Mouse (Mus musculus) left cerebral cortex, adult 9 months (tissue): ENCODE results near the gene Arhgap11a.
A peak's percentile ranks its signal among the peaks of the same experiment; 100 is the strongest.

Experiments
- DNase-seq, 2 experiments: peaks; one replicate each; pipeline ENCODE4 v3.0.0; 2022; ENCODE audit warnings: low spot score in 2 of 2

Gene Arhgap11a

DNA sequence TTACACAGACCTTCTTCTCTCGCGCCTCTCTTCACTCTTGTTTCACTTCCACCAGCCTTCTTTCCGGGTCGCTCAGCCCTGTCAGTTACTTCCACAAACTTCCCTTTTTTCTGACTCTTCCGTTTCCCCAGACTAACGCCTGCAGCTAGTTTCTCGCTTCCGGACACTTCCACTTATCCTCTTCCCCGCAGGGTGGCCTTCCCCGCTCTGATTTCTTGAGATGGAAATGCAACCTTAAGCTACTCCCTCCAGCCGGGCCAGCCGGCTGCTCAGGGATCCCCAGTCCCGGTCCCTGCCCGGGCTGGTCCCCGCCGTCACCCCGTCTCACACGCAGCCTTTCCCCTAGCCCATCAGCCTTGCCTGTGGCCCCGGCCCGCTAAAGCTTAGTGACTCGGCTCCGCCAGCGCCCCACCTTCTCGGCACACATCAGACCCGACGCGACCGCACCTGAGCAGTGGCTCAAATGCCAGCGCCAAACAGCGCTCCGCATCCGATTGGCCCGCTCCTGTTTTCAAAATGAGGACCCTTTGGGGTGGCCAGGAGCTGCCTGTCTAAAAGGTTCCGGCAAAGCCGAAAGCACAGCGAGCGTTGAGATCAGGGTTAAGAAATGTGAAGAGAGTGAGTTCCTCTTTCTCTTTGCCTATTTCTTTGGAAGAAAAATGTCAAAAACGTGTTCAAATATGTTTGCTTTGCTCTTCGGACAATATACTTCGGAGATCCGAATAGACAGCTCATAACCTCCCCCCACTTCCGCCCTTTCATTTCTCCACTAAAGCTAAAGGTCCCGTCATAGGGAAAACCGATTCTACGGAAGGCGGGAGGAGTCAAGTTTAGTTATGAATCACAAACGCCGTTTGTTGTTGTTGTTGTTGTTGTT, at the start of gene Arhgap11a:
TSS of gene Arhgap11a (minus strand) at position 417 of the 877 bp plus-strand sequence.
- peak; percentile 87 to 93 for DNase-seq

DNA sequence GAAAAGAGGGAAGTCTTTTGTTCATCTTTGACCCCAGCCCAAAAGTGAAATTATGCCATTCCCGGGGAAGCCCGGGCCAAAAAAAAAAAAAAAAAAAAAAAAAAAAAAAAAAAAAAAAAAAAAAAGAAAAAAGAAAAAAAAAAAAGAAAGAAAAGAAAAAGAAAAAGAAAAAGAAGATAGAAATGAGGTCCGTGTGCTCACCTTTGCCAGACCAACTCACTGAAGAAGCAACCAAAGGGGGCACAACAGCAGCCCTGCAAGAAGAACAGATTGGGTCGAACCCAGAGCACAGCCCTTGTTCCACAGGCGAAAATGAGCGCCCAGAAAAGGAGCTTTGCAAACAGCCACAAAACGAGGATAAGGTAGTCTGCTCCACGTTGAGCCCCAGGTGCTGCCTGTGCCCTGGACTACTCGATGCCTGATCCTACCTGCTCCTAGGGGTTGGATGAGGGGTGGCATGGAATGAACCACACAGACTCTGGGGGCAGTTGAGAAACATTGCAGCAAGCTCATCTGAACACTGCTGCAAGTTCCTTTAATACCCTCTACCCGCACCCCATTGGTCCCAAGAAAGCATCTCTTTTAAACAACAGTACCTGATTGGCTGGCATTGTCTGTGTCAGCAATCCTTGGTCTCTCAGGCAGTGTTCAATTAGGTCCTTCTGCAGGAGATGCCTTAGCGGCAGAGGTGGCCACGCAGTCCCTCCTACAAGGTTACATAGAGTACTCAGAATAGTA, 45.1 kb upstream of the Arhgap11a start:
- DNase-seq: no peak

DNA sequence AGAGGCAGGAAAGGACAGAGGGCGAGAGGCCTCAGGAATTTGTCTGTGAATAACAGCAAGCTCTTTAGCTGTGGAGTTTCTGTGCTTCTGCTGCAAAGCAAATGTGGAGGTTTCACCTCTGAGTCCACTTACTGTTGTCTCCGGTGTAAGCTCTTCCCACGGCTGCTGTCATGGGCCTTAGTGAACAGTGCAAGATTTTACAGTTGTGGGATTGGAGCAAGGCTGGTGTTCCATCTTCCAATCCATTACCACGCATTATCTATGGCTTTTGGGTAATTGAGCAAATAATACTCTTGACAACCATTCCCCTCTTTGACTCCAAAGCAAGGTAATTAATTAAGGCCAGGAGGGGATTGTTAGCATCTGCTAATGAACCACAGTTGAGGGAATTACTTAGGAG, 38.7 kb upstream of the Arhgap11a start:
- DNase-seq: no peak

DNA sequence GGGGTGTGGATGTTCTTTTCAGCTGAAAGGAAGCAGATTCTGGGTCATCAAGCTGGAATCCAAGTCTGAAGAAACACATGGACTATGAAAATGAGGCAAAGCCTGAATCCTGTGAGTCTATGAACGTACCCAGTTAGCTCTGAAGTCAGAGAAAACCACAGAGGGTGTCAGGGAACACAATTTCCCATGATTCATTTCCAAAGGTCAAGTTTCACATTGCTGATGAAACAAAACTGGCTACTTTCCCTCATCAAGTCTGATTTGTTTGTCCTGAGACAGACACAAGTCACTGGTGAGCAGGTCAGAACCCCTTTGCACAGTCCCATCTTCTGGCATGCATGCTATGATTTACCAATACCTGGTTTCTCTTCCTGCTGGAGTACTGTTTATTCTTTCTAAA, 37.6 kb upstream of the Arhgap11a start:
- DNase-seq: no peak

DNA sequence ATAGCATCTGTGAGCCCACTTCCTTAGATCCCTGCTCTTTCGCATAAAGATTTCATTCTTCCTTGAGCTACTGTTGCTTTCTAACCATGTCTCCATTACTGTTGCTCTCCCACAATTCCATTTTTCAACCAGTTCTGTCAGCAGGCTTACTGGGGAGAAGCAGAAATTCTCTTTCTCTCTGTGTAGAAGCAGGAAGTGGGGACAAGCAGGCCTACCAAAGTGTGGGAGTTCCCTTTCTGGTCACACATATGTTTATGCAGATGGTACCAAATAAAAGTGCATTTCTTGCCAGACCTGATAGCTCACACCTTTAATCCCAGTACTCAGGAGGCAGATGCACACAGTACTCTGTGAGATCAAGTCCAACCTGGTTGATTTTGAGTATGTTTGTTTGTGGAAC, 21.7 kb upstream of the Arhgap11a start:
- DNase-seq: no peak

DNA sequence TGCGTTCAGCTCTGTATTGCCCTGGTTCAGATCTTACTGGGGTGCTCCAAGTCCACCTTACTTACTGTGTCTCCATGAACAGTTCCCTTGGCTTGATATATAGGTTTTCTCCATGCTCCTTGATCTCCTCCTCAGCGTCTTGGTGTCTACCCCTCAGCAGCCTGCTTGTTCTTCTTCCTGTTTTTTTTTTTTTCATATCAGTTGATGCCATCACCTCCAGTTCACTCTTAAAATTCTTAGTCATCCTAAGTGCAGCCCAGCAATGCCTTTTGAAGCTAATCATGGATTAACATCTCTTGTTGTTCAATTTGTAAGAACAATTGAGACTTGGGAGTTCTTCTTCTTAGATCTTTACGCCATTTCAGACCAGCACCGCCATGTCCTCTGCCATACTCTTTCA, 19.9 kb upstream of the Arhgap11a start:
- no peak for DNase-seq

DNA sequence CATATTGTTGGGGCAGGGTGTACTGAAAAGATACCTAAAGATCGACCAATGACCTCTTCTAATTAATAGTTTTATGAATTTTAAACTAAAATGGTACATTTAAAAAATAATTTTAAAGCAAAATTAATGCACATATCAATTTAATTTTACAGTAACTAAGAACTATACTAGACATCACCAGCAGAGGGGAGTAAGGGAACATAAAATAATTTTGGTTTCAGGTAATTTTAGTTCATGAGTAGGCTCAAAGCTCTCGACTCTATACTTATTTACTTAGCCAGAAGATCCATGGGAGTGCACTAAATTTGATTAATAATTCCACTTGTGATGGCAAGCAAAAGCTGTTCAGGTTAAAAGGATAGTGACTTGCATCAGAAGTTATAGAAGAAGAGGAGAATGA, 17.7 kb upstream of the Arhgap11a start:
- DNase-seq: no peak

DNA sequence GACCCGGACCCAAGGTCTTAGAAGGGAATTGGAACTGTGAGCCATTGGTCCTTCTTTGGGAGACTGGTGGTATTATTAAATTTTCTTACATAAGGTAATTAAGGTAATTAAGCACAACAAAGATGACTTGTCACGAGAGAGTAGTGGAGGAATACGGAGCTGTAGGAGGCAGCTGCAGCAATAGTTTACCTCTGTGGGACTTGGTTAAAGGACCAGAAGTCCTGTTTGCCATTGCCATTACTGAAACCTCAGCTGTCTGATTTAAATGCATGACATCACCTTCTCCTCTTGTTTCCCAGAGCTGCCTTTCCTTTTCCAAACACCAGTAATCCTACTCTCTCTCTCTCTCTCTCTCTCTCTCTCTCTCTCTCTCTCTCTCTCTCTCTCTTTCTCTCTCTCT, 680 bp upstream of the Arhgap11a start:
- no peak for DNase-seq

DNA sequence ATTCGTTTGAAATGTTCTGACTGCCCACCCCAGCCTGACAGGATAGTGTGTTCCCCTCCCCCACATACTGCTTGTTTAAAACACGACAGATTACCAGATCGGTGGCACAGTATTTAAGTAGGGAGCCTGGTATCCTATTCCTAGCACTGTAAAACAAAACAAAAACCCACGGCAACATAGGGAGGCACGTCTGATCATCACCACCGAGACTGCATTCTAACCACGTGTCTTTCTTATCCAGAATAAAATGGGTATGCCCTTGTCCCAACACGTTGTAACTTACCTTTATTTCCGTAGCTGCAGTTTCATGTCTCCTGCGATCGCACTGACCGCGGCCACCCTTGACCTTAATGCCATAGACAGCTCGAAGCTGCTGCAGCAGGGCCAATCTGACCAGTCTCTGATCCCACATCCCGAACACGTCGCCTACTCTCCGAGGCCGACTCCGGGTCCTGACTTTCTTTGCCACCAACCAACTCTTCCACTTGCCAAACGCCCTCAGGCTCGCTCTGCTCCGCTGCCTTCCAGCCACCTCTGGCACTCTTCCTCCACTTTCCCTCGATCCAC, 700 bp downstream of the Arhgap11a start:
- no peak for DNase-seq

DNA sequence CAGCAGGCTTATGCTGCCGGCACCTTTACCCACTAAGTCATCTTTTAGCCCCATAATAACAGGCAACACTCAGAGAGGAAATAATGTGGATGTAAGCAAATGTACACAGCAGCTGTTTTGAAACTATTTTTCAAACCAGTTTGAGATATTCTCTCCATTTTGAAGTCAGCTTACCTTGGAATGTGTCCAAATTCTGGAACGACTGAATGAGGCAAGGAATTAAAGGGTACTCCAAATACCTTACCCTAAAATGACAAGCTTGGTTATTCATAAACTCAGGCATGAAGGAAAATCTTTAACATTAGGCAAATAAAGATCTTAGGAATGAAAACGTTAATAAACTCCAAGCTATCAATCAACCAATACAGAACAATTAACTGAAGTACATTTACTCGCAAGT, 3.4 kb downstream of the Arhgap11a start:
- no peak for DNase-seq

DNA sequence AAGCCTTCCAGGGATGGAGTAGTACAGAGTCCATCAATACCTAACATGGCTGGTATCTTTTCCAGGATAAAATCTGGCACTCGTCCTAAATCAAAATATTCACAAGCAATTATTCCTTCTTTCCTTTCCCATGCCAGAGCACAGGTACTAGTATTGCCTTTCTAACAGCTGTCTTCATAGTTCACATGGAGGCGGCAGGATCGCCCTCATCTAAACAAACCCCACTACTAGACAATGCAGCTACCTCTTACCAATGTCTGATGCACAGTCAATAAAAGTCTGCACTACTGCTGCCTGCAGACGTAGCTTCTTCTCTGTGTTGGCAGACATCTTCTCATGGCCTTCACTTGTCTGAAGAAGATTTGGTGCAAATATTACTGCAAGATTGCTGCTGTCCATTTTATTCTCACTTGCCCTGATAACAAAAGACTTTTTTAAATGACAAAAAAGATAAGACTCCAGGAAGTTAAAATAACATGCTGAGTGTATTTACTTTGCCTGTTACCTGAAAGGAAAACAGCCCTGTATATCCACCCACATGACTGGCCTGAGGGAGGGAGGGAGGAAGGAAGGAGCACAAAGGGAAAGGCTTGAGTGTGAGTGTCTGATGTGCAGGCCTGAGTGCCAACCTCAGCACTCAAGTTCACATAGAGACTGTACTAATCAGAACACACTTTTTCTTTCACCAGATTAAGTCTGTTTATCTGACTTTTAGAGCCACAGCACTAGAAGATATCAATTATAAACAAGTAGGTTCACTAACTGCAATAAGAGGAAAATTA, 6.6 kb downstream of the Arhgap11a start:
- no peak for DNase-seq

DNA sequence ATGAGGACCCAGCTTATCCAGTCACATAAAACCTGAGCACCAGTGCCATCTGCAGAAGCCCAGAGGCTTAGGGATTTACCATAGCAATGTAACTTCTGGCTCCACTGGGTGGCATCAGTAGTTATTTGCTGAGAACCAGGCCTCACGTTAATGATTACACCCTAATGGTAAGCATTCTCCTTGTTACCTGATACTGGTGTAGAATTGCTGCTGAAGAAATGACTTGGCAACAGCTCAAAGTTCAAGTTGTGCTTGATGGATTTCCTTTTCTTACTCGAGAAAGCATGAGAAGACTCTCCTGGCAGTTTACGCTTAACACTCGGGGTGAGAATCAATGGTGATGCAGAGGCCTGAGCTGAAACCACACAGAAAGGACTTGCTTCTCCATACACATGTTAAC, 9.0 kb downstream of the Arhgap11a start:
- DNase-seq: no peak

DNA sequence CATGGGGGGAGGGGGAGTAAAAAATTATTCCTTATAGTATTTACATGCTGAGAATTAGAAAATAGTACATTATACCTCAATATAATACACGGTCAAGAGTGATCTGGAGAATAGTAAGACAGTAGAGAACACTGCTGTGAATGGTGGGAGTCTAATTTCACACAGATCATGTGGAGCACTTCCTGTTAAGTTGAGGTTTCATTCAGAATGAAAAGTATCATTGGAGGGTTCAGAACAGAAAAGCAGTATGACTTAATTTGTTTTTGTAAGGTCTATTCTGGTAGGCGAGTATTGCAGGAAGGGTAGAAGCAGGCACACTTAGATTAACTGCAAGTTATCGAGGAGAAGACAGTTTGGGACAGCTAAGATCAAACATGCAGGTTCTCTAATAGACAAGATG, 13.2 kb downstream of the Arhgap11a start:
- no peak for DNase-seq

DNA sequence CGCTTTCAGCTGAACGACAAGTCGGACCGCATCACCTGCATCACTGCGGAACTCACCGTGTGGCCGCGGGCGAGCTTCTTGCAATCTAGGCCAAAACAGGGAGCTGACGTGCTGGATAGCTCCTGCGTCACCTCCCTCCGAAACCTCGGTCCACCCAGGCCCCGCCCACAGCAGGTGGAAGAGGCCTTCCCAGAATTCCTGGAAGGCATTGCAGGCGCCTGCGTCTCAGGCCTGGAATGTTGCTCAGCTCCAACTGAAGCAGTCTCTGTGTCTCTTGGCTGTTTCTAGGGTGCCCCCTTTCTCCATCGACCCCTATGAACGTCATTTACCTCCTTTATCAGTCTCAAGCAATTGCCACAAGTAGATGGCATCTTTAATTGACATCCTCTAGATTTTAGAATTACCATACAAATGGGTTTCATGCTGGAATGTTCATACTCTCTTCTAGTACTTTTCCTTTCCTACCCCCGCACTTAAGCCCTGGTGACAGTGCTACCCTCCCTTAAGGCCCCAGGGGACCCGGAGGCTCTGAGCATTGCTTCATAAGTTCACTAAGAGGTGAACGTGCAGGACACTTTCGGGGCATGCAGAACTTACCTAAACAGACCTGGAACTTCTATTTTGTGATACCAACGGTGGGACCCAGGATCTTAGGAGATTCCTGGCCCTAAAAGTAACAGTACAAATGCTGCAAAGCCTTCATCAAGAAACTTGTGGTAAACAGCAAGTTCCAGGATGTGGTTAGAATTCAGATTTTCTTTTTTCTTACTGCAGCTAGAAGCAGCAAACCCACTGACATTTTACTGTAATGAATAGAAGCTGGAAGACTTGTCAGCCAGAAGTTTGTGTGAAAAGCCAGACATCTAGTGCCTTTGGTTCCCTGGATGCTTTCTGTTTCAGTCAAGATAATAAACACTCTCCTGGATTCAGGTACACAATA, 19.2 kb downstream of the Arhgap11a start, which contains the start of gene Scg5:
TSS of gene Scg5 (minus strand) at position 179 of the 940 bp plus-strand sequence.
- DNase-seq: peak; percentile 82 to 88

DNA sequence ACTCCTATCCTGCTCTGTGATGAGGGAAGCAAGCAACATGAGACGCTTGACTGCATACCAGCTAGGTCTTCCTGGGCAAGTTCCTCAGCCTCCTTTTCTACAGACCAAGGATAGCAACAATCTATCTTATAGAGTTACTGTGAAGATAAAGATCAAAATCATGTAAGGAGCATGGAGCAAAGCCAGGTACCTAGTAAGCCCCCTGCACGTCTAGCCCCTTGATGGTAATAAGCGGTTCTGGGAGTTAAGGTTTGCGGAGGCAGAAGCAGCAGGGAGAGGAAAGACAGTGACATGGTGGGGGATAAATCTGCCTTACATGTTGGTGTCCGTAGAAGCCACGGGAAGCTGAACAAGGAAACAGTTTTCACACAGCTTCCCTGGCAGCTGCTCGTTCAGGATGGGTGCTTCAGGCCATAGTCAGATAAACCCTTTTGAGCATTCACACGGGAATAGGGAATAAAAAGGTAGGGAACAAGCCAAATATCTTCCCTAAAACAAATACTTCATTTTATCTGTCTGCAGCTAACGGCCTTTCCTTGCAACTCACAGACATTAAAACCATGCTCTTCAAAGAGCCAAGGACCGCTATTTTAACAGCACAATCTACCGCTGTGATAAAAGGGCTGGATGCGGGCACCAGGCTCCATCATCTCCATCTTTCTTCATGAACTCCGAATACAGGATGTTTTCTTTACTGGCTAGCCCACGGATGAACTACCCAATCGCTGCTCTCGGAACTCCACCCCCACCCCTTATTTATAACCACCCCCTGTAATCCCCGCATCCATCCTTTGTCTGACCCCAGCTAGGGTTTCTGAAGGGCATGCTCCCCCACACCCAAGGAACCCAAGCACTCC, 20.1 kb downstream of the Arhgap11a start:
- DNase-seq: no peak

DNA sequence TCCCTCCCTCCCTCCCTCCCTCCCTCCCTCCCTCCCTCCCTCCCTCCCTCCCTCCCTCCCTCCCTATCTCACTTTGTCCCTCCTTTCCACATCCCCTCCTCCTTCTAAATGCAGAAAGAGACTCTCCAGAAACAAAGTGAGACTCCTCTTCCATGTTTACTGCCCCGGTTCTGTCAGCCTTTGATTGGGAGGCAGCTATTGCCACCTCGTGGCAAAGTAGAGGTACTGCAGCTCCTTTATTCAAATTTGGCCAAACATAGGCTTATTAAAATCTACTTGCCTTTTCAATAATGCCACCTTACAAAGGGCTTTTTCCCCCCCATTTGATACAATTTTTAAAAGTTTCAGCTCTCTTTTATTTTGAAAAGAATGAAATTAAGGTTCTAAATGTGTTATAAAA, 24.6 kb downstream of the Arhgap11a start:
- DNase-seq: no peak

DNA sequence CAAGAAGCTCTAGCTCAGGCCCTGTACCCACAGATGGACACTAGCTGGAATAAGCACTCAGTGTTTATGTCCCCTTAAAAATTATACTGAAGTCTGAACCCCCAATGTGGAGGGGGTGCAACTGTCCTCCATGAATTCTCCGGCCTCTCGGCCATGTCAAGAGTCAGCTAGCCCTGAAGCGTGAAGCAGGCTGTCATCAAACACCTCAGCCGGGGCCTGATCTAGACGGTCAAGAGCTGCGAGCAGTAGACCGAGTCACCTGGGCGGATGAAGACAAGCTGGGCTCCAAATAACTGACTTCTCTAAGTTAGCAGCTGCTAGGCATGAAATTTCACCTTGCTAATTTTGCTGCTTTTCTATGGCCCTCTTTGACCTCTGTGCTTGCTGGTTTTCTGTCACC, 26.1 kb downstream of the Arhgap11a start:
- no peak for DNase-seq

DNA sequence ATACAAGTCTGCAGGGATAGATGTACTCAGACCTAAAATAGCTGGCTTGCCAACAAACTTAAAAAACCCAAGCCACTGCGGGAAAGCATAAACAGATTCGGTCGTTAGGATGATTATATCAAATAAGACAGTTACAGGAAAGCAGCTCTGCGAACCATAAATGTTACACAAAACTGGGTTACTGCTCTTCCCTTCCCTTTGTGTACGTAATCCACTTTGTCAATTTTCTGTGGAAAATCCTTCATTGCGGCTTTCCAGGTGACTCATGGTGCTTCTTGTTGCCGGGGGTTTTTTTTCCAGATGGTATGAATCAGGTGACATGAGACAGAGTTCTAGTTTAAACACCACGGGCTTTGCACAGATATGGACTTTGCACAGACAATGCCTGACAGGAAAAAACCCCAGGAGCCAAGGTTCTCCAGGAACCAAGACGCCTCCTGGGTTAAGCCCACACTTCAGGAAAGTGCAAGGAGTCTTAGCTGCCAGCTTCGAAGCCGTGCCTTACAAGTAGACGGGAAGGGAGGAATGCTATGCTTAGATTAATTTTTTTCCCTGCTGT, 27.2 kb downstream of the Arhgap11a start:
- DNase-seq: no peak

DNA sequence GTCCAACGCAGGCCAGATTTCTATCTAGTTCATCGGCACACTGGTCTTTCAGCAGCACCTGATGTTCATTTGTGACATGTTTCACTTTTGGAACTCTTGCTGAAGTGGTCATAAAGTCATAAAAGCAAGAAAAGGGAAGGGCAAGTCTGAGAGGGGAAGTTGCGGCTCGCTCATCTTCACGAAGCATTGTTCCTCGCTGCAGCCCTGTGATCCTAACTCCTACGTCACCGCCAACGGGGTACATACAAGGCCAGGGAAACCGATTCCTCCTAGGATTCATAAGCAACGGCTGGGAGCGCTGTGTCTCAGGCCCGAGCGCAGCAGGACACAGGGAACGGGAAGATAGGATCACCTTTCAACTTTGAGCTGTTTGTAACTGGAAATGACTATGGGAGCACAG, 28.3 kb downstream of the Arhgap11a start:
- no peak for DNase-seq
